Mouse (Mus musculus) CD8-positive naive resting alpha-beta T cell, adult 57 days (primary cell): ENCODE data around the gene Ess2. TPM values are rescaled to one million over a fixed set of nuclear protein-coding genes. Genes with fewer than 3 reads are reported as not detected.

Experiments used
- total RNA-seq: library from RNA; stranded (reverse); gene quantifications from one replicate; pipeline ENCODE4 v1.2.4, GENCODE M21; 2023

Ess2 gene
- 69.0 TPM for total RNA-seq

DNA sequence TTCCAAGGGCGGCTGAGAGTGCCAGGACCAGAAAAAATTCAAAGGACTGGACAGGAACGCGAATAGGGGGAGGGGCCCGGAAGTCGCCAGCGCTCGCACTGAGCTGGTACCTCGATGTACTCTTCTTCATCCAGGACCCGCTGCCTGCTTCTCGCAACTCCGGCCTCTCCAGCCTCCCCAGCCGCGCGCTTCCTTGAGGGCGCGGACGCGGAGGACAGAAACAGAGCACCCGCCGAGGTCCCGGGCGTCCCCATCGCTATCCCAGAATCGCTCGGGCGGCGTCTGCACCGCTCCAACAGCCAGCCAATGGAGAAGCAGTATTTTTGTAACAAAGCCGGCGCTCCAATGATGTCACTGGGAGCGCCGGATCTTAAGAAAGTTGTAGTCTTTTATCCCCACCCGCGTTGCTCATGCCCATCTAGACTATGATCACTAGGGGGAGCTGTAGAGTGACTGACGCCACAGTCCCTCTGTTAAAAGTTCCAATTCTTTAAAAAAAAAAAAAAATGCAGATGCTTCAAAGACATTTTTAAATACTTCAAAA lies at the start of gene Ess2:
TSS of gene Ess2 (minus strand) at position 297 of the 544 bp plus-strand sequence.

DNA sequence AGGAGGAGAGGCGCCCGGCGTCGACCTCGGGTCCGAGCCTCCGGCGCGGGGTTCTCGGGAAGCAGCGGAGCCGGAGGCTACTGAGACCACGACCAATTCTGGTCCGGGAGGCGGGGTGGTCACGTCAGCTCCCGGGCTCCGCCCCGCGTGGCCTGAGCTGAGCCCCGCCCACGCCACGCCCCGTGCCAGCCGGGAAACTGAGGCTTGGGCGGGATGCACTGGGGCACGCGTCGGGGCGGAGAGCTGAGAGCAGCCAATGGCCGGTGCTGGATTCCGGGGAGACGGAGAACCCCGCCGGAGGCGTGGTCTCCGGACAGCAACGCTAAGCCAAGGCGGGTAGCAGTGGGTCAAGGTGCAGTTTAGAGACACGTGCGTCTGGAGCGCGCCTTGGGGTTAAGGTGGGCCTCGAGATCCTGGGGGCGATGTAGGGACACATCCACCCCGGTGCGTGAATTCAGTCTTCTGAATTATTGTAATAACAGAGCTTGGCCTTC lies 17.0 kb upstream of the Ess2 start, which contains the start of gene Slc25a1:
TSS of gene Slc25a1 (minus strand) at position 133 of the 494 bp plus-strand sequence.

DNA sequence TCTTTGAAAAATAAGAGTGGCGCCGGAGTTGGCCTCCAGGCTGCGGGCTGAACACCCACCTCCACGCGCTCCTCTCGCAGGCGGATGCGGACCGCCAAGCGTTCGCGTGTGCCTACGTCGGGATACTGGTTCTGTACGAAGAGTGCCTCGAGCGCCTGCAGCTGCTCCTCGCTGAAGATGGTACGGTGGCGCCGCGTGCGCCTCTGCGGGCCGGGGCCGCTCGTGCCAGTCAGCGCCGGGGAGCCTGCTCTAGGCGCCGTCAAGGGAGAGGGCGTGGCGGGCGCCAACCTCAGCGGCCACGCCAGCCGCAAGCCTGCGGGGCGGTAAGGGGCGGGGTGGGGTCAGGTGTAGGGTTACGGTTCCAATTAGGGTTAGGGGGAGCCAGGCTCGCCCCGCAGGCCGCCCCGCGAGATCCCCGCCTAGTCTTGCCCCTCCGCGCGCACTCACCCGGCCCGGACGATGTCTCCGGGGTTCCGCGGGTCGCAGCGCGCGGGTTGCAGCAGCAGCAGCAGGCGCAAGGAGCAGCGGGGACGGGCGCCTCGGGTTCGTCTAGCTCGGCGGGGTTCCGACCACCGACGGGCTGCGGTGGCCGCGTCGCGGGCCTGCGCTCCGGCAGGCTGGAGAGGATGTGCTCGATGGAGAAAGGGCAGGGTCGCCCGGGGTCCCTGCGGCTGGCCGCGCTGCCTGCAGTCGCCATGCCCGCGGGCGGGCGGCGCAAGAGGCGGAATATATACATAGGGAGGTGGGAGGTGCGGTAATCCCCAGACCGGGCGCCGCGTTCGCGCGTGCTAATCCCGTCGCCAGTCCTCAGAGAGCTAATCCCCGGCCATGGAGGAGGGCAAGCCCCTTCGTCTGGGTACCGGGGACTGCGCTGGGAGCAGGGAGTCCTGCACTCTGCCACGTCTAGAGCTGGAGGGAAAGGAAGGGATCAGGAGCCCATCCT lies 3.4 kb upstream of the Ess2 start, which contains the start of gene Gsc2:
TSS of gene Gsc2 (minus strand) at position 753 of the 943 bp plus-strand sequence.

DNA sequence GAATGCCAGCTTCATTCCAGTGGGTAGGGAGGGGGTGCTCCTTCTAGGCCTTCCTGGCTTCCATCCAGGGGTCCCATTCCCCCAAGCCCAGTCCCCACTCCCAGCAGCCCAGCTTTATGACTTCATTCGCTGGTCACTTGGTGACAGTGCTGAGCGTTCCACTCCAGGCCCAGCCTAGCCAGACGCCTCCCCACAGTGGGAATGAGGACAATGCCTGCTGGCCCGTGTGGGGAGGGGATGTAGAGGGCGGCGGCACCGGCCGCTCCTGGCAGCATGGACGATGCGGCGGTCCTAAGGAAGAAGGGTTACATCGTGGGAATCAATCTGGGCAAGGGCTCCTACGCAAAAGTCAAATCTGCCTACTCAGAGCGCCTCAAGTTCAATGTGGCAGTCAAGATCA lies 12.7 kb downstream of the Ess2 start, which contains the start of the genes Dgcr2 and Tssk2:
TSS of gene Dgcr2 (minus strand) at position 101 of the 400 bp plus-strand sequence.
TSS of gene Tssk2 (plus strand) at position 176 of the 400 bp plus-strand sequence.

DNA sequence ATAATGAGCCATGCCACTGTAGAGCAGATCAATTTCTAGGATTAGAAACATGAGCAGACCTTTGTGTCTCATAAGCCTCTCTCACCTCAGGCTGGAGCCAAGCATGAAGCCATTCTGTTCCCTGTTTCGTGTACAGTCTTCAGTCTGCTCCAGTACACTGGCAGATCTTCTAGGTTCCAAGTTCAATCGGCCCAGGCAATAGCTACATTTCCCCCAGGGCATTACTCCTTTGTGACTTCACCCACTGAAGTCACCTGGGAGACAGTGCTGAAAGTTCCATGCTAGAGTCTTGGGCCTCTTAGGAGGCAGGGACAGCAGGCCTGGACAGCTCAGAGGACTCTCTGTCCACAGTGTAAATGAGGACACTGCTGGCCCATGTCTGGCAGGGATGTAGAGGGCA lies 17.2 kb downstream of the Ess2 start, which contains the start of gene Tssk1:
TSS of gene Tssk1 (plus strand) at position 301 of the 400 bp plus-strand sequence.

DNA sequence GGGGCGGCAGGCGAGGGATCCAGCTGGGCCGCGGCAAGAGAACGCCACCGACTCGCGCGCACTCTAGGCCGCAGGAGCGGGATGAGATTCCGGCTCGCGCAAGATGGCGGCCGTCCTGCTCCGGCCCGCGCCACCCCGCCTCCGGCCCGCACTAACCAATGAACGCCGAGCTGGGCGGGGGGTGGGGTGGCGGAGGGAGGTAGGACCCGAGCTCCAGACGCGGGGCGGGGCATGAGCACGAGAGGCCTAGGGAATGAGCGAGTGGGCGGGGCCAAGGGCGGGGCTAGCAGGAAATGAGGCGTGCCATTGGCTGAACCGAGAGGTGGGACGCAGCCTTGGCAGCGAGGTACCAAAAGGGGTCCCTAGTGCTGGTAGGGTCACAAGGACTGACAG lies 19.6 kb downstream of the Ess2 start, which contains the start of gene Gm20518:
TSS of gene Gm20518 (minus strand) at position 105 of the 393 bp plus-strand sequence.

Other genes starting within 250 kb of the Ess2 start
- 166 TPM for gene Med15, start 178.5 kb downstream of the Ess2 start, total RNA-seq
- 26.3 TPM for gene Klhl22, start 151.7 kb downstream of the Ess2 start, total RNA-seq
- not detected for gene Scarf2, start 114.1 kb downstream of the Ess2 start, total RNA-seq
- not detected for gene B830017H08Rik, start 78.2 kb downstream of the Ess2 start, total RNA-seq
- gene Car15, start 73.0 kb downstream of the Ess2 start, total RNA-seq = 12.4 TPM
- gene Gm20518, start 19.7 kb downstream of the Ess2 start, total RNA-seq = 5.4 TPM
- not detected for gene Tssk1, start 17.1 kb downstream of the Ess2 start, total RNA-seq
- 59.0 TPM for gene Dgcr2, start 12.8 kb downstream of the Ess2 start, total RNA-seq
- not detected for gene Tssk2, start 12.7 kb downstream of the Ess2 start, total RNA-seq
- gene Gsc2, start 3.7 kb upstream of the Ess2 start, total RNA-seq = not detected
- 16.6 TPM for gene Slc25a1, start 16.9 kb upstream of the Ess2 start, total RNA-seq
- gene Vpreb2, start 69.1 kb upstream of the Ess2 start, total RNA-seq = not detected
- gene Dgcr6, start 141.5 kb upstream of the Ess2 start, total RNA-seq = 6.4 TPM
- gene Prodh, start 178.9 kb upstream of the Ess2 start, total RNA-seq = 3.5 TPM
- not detected for gene Rtn4r, start 216.3 kb upstream of the Ess2 start, total RNA-seq